Mouse (Mus musculus): Measurements from ENCODE around the gene Hmx2. TPM values are rescaled to one million over a fixed set of nuclear protein-coding genes. Genes with fewer than 3 reads are reported as not detected.

Gene Hmx2
- total RNA-seq, 2 experiments from 2014 or later = not detected

DNA sequence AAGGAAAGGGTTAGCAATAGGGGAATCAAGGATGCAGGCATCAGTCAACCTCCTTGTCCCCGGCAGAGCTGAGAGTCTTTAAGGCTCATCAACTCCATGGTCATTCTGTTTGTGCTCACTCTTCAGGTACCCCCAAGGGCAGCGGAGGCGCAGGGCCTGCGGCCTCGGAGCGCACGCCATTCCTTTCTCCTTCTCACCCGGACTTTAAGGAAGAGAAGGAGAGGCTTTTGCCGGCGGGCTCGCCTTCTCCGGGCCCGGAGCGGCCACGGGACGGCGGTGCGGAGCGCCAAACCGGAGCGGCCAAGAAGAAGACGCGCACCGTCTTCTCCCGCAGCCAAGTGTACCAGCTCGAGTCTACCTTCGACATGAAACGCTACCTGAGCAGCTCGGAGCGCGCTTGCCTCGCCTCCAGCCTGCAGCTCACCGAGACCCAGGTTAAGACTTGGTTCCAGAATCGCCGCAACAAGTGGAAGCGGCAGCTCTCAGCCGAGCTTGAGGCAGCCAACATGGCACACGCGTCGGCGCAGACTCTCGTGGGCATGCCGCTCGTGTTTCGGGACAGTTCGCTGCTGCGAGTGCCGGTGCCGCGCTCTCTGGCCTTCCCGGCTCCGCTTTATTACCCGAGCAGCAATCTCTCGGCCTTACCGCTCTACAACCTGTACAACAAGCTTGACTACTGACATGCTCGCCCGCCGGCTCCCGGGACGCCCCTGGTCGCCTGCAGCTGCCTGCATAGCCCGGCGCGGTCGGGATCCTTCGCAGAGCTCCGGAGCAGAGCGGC is 6.9 kb downstream of the Hmx2 start:
- no peak for DNase-seq (ENCODE audit: low spot score in 2 of 2)
- intact Hi-C loops (cut with DNase I) = loop anchor here (2.0 kb wide), 1 partner anchor 15 kb away; no protein-coding TSS in a partner anchor

DNA sequence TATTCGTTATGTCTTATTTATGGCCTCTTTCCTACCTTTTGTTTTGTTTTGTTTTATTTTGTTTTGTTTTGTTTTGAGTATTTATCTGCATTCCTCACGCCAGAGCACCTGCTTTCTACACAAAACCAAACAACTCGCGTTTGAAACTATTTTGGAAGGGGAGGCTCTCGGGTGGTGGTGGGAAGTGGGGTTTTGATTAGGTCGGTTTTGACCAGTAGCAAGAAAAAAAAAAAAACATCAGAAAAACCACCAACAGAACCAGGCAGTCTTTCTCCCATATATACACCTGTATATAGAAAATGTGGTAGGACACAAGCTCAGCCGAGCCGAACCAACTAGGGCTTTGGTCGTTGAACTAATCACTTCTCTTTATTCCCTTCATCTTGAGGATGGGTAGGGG is 7.5 kb downstream of the Hmx2 start:
- intact Hi-C loops (cut with DNase I) = loop anchor here (2.0 kb wide), 1 partner anchor 15 kb away; no protein-coding TSS in a partner anchor
- DNase-seq (ENCODE audit: low spot score in 2 of 2) = no peak

DNA sequence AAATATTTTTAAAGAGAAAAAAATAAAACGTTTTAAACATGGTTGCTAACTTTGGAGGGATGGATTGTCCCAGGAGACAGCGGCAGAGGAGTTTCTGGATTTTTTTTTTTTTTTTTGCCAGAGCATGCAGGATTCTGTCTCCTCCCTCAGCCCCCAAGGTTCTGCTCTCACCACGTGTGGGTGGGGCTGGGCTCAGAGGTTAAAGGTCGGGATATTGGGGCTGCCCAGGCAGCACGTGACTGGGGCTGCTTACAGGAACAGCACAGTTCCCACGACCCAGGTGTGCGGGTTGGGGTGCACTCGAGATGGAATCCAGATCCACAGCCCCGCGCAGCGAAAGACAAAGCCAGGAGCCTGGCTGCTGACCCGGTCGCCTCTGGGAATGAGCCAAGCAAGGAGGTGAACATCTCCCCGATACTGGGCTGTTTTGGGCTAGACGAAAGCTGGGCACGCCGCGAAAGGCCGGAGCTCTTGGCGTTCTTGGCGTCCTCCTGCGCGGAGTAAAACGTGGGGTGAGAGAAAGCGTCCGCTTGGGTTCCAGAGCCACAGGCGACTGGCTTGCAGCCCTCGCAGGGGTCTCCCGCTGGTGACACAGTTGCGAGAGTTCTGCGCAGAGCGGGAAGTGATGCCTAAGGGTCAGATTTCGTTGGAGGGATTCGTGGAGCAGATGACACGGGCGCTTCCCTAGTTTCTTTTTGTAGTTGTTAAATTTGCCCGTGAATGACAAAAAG is 8.1 kb downstream of the Hmx2 start:
- DNase-seq (ENCODE audit: low spot score in 2 of 2) = no peak
- intact Hi-C loops (cut with DNase I) = loop anchor here (2.0 kb wide), 1 partner anchor 16 kb away; no protein-coding TSS in a partner anchor

GRCm38 (mm10) chr7:131557751-131558150 is 9.2 kb downstream of the Hmx2 start:
- no peak for DNase-seq (ENCODE audit: low spot score in 2 of 2)
- intact Hi-C loops (cut with DNase I) = loop anchor here (2.0 kb wide), 1 partner anchor 17 kb away; no protein-coding TSS in a partner anchor

- intact Hi-C loops (cut with DNase I) = loop anchor here (10.0 kb wide), 1 partner anchor 125 kb away; no protein-coding TSS in a partner anchor
- peak; percentile 92 to 97 for DNase-seq (ENCODE audit: low spot score in 2 of 2)
These were observed 11.6 kb downstream of the Hmx2 start, which contains the start of gene Bub3 for GRCm38 (mm10) chr7:131559986-131560696. Gene Bub3 (plus strand): TSS chr7:131560222.

DNA sequence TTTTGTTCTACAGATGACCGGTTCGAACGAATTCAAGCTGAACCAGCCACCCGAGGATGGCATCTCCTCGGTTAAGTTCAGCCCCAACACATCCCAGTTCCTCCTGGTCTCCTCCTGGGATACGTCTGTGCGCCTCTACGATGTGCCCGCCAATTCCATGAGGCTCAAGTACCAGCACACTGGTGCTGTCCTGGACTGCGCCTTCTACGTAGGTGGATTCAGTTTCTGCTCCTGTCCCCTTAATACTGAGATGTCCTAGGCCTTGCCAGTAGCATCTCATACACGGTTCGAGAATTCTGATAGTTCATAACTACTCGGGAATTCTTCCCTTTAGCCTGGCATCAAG is 12.1 kb downstream of the Hmx2 start:
- DNase-seq (ENCODE audit: low spot score in 2 of 2) = no peak
- intact Hi-C loops (cut with DNase I) = loop anchor here (10.0 kb wide), 1 partner anchor 126 kb away; no protein-coding TSS in a partner anchor

DNA sequence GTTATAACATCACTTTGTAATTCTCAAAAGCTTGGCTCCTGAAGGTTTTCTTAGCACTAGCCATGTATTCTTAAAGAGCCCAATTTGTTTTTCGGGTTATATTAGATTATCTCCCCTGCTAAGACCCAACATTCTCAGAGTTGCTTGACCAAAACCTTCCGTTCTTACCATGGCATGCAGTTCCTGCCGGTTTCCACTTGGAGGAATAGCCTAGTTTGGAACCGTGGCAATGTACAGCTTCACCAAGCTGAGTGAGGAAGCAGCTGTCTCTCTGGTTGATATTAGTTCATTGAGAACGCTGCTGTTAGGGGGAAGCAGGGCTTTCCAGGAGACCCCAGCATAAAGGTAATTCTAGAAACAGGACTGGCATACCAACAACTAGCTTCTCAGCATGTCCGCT is 26.7 kb downstream of the Hmx2 start:
- intact Hi-C loops (cut with DNase I) = loop anchor here (10.0 kb wide), 1 partner anchor 170 kb away; no protein-coding TSS in a partner anchor
- no peak for DNase-seq (ENCODE audit: low spot score in 2 of 2)

GRCm38 (mm10) chr7:131582178-131582577 is 33.6 kb downstream of the Hmx2 start:
- DNase-seq (ENCODE audit: low spot score in 2 of 2) = no peak
- intact Hi-C loops (cut with DNase I) = no loop called here

GRCm38 (mm10) chr7:131585551-131585950 is 37.0 kb downstream of the Hmx2 start:
- DNase-seq (ENCODE audit: low spot score in 2 of 2) = no peak
- intact Hi-C loops (cut with DNase I) = no loop called here

DNA sequence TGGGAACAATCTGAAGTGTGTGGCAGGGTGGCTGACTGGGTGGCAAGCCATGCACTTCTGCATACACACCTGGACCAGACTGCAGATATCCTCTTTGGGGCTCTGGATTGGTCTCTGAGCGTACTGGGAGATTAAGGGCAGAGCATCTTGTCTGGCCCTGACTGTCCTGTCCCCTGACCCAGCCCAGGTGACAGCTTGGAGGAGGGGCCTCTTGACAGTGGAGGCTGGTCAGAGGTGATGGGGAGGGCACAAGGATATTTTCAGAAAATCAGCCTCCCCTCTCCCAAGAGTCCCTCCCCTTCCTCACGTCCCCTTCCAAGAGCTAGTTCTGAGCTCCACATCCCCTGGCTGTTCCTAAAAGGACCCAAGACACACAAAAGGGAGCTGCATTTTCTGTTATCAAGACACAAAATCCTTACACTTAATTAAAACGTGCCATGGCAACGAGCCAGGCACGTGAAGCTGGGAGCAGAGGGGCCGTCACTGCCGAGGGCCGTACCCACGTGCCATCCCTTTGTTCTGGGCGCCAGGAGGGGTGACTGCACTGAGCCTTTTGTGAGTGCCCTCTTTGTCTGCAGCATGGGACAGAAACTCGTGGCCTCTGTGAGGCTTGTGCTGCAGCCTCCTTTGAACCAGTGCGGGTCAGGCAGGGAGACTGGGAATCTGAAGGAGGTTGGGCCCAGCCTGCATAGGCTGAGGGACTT is 49.4 kb downstream of the Hmx2 start:
- intact Hi-C loops (cut with DNase I) = no loop called here
- peak in 1 of 2 experiments; percentile 12 for DNase-seq (ENCODE audit: low spot score in 2 of 2)

DNA sequence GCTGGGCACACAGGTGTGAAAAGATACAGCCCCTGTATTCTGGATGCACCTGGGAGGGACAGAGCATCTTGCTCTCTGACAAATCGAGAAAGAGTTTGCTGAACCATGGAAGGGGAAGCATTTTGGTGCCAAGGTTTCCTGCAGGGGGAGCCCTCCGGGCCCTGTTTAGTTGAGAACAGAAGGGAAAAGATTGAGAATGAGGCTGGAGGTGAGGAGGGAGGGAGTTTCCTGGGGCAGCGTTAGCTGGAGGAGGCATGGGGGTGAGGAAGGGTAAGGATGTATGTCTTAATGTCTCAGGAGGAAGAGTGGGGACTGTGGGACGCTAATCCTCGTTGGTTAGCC is 49.9 kb downstream of the Hmx2 start:
- intact Hi-C loops (cut with DNase I) = no loop called here

DNA sequence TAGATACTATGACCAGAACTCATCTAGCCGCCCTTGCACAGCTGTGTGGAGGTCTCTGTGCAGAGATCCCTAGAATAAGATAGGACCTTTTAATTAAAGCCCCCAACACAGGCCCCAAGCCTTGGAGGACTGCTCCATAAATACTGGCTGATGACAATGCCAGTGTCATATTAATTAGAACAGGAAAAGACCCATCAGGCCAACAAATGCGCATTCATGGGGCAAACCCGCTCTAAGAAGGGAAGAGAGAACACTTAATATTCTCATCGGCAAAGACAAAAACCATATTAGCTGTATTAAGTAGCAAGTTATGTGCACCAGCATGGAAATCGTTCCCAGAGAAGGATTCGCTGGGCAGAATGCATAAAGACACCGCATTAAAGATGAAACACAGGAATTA is 53.5 kb downstream of the Hmx2 start:
- DNase-seq (ENCODE audit: low spot score in 2 of 2) = no peak
- intact Hi-C loops (cut with DNase I) = no loop called here

More for the DNA sequence above, 49.9 kb downstream of the Hmx2 start:
- peak; percentile 45 to 49 for DNase-seq (ENCODE audit: low spot score in 2 of 2)

DNA sequence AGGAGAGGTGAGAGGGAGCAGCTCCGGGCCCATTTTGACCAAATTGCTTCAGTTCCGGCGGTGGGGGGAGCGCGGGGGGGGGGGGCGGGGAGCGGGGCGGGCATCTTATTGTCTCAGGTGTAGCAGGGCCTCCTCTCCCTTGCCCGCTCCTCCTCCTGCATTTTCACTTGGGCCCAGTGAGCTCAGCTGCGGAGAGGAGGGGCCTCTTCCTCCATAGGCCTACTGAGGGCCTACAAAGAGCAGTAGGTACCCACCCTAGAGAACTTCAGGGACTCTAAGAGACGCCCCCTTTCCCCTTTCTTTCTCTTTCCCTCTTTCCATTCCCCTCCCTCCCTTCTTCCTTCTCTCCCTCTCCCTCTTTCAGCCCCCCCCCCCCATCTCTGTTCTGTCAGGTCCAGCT is 54.6 kb downstream of the Hmx2 start:
- intact Hi-C loops (cut with DNase I) = no loop called here
- DNase-seq (ENCODE audit: low spot score in 2 of 2) = no peak

- no peak for DNase-seq (ENCODE audit: low spot score in 2 of 2)
- intact Hi-C loops (cut with DNase I) = no loop called here
These were observed 56.4 kb downstream of the Hmx2 start for GRCm38 (mm10) chr7:131604946-131605345.

DNA sequence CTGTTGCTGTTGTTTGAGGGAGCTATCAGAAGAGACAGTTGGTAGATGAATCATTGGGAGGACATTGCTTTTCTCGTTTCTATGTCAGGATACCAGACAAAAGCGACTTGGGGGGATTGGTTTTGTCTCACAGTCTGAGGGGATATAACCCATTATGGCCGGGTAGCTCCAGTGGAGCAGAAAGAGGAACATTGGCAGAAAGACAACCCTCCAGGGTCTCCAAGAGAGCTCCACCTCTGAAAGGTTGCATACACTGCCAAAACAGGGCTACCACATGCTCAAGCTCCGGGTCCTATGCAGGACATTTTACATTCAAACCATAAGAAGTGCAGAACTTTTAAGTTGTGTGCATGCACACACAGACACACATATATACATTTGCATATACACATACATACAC is 56.9 kb downstream of the Hmx2 start:
- intact Hi-C loops (cut with DNase I) = no loop called here
- no peak for DNase-seq (ENCODE audit: low spot score in 2 of 2)
